Mouse (Mus musculus): ENCODE measurements around the gene Arhgap15. TPM values are rescaled to one million over a fixed set of nuclear protein-coding genes. Genes with fewer than 3 reads are reported as not detected.

The Arhgap15 gene
- polyA plus RNA-seq, 1 experiment from 2014 or later, result 0.41 TPM

DNA sequence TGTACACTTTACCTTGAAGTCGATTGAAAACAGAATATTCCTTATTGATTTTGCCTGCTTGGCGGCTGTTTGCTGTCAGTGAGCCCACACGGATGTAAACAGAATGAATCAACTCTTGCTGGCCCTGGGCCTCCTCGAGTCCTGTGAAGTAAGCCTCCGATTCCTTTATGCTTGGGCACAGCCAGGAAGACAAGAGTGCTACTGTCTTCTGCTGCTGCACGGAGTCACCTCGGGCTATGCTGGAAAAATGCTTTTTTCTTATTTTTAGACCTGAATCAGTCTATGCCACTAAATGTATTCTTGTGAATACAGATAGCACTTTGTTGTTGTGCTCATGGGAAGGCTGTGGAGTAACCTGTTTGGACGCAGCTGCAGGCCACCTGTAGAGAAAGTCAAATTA, 469.7 kb downstream of the Arhgap15 start:
- H3K27ac ChIP-seq (ENCODE audit: low read depth, low read length), result no peak overlapping the region
- no peaks in the 10 kb centered on the region for H3K9me3 ChIP-seq (ENCODE audit: control insufficient read depth, low read length)

DNA sequence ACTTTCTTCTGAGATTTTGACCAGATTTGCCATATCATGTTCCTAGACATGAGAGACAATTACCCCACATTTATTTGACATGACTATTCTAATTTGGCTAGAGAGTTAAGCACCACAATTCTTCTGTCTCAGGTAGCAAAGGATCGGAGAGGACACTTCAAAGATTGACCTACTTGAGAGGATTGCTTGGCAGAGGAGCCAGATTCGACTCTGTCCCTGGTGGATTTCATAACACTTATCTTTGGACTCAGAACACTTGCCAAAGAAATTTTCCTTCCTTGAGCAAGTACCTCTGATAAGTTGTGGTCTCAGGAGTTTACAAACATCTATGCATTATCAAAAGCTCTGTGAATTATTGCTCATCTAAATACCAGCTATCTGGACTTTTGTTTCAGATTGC, 473.1 kb downstream of the Arhgap15 start:
- WGBS, result 71% methylated on average over 2 of the region's 2 CpGs
- H3K4me1 ChIP-seq (ENCODE audit: control insufficient read depth, insufficient read depth, low read length), result peaks cover 5% of the 10 kb centered on the region; the same call in 1 of the 2 replicates
- no peak overlapping the region for H3K27ac ChIP-seq (ENCODE audit: low read depth, low read length)
- no peak for ATAC-seq (ENCODE audit: insufficient read depth, low FRiP score, low TSS enrichment)
- no peak overlapping the region for H3K4me3 ChIP-seq (ENCODE audit: low read depth, low read length)
- H3K9me3 ChIP-seq (ENCODE audit: control insufficient read depth, low read length), result no peaks in the 10 kb centered on the region
- no peaks in the 10 kb centered on the region for H3K36me3 ChIP-seq (ENCODE audit: control insufficient read depth, insufficient read depth, low read length)
- no peak for DNase-seq (ENCODE audit: low spot score)
- no peak overlapping the region for H3K9ac ChIP-seq (ENCODE audit: low read length)
- no peak overlapping the region for H3K4me2 ChIP-seq (ENCODE audit: low read depth)
- H3K27me3 ChIP-seq (ENCODE audit: control insufficient read depth, insufficient read depth, low read length), result no peaks in the 10 kb centered on the region

More for the DNA sequence above, 469.7 kb downstream of the Arhgap15 start:
- WGBS, result 22% methylated on average over 8 of the region's 8 CpGs
- Histone ChIP-seq H3K4me1 (ENCODE audit: control insufficient read depth, insufficient read depth, low read length) (peaks cover 5% of the 10 kb centered on the region; the same call in 1 of the 2 replicates), H3K4me3 (ENCODE audit: low read depth, low read length) (no peak overlapping the region), H3K9ac (ENCODE audit: low read length) (no peak overlapping the region), H3K4me2 (ENCODE audit: low read depth) (no peak overlapping the region), H3K27me3 (ENCODE audit: control insufficient read depth, insufficient read depth, low read length) (no peaks in the 10 kb centered on the region), H3K36me3 (ENCODE audit: control insufficient read depth, insufficient read depth, low read length) (no peaks in the 10 kb centered on the region)
- ATAC-seq (ENCODE audit: insufficient read depth, low FRiP score, low TSS enrichment), result 0 out of 2 replicates have a peak, but pooled peaks have one; percentile 29
- DNase-seq (ENCODE audit: low spot score), result no peak

DNA sequence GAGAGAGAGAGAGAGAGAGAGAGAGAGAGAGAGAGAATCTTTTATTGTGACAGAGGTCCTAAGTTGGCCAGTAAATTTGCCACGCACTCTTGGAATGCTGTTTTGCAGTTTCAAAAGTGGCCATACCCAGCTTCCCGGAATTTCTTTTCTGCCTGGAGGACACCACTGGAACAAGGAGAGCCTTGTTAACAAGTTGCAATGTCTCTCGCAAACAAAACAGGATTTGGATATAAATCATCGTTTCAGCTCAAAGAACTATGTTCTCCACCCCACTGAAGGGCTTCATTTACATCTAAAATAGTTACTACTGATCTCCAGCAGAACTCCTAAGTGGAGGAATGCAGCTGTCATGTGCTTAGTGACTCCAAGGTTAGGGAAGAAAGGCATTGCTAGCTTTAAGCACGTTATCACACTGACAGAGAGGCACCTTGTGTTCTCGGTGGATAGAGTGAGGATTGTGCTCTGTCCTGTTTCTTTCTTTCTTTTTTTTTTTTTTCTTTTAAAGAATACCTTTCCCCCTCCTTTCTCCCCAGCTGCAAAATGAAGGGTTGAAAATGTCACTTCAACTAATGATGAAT, 473.6 kb downstream of the Arhgap15 start:
- ATAC-seq (ENCODE audit: insufficient read depth, low FRiP score, low TSS enrichment) (peak; percentile 62), DNase-seq (ENCODE audit: low spot score) (no peak)
- no peaks in the 10 kb centered on the region for H3K9me3 ChIP-seq (ENCODE audit: control insufficient read depth, low read length)
- H3K9ac ChIP-seq (ENCODE audit: low read length), result no peak overlapping the region
- no peaks in the 10 kb centered on the region for H3K36me3 ChIP-seq (ENCODE audit: control insufficient read depth, insufficient read depth, low read length)
- no peak overlapping the region for H3K4me2 ChIP-seq (ENCODE audit: low read depth)
- H3K27me3 ChIP-seq (ENCODE audit: control insufficient read depth, insufficient read depth, low read length), result no peaks in the 10 kb centered on the region
- H3K4me1 ChIP-seq (ENCODE audit: control insufficient read depth, insufficient read depth, low read length), result peaks cover 5% of the 10 kb centered on the region; the same call in 1 of the 2 replicates
- H3K4me3 ChIP-seq (ENCODE audit: low read depth, low read length), result no peak overlapping the region
- no peak overlapping the region for H3K27ac ChIP-seq (ENCODE audit: low read depth, low read length)
- WGBS, result 6% methylated on average over 6 of the region's 6 CpGs

DNA sequence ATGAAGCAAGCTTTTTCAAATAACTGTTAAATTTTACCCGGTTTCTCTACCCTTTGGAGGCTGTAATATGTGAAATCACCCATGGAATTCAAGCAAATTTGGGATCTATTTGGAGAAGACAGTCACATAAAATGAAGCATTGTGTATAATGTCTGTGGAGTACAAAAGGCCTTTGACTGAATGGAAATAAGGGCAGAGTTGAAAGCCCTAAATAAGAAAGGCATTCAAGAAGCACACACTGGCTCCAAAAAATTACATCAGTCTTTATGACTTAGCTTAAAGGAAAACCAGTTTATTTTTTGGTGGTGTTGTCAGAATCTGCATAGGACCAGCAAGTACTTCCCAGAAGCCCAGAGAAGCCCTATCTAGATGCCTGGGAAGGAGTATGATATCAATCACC, 486.2 kb downstream of the Arhgap15 start:
- Histone ChIP-seq H3K4me3 (ENCODE audit: low read depth, low read length) (no peak overlapping the region), H3K27ac (ENCODE audit: low read depth, low read length) (no peak overlapping the region), H3K9me3 (ENCODE audit: control insufficient read depth, low read length) (no peaks in the 10 kb centered on the region), H3K4me2 (ENCODE audit: low read depth) (no peak overlapping the region), H3K9ac (ENCODE audit: low read length) (no peak overlapping the region), H3K36me3 (ENCODE audit: control insufficient read depth, insufficient read depth, low read length) (no peaks in the 10 kb centered on the region), H3K4me1 (ENCODE audit: control insufficient read depth, insufficient read depth, low read length) (no peaks in the 10 kb centered on the region), H3K27me3 (ENCODE audit: control insufficient read depth, insufficient read depth, low read length) (no peaks in the 10 kb centered on the region)
- DNase-seq (ENCODE audit: low spot score), result no peak
- 29% methylated on average over 1 of the region's 1 CpGs for WGBS
- ATAC-seq (ENCODE audit: insufficient read depth, low FRiP score, low TSS enrichment), result no peak

DNA sequence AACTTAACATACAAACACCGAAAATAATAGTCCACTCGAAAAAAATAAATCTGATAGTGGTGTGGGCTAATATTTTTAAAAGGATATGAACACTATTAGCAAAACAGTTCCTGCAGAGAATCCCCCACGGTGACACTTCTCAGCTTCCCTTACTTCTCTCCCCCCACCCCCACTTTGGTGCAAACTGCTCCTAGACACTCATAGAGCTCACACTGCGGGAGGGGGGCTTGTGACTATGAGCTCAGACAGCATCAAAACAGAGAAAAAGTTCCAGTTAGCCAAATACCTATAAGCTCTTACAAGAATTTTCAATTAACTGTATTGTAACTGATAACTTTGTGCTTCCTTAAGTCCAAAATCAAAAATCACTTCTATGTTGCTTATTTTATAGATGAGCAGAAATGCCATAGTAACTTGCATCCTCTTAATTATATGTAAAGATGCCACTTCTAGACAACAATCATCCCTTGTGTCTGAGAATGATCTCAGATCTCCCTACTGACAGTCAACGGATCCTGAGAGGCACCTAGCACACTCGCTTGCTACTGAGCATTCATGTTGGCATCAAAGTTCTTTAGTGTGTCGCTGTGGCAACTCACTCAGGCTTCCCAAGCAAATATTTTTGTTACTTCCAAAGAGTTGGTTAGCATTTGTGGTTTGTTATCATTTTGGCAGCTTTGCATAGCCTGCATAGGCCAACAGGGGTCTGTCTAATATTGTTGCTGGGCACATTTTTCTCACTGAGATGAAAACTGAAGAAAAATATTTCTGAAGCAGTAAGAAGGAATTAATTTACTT, 493.2 kb downstream of the Arhgap15 start:
- no peak overlapping the region for H3K27ac ChIP-seq (ENCODE audit: low read depth, low read length)
- ATAC-seq (ENCODE audit: insufficient read depth, low FRiP score, low TSS enrichment) (no peak), DNase-seq (ENCODE audit: low spot score) (peak; percentile 28)
- no peaks in the 10 kb centered on the region; the same call in 1 of the 2 replicates for H3K4me1 ChIP-seq (ENCODE audit: control insufficient read depth, insufficient read depth, low read length)
- 56% methylated on average over 7 of the region's 7 CpGs for WGBS
- no peaks in the 10 kb centered on the region for H3K9me3 ChIP-seq (ENCODE audit: control insufficient read depth, low read length)
- H3K27me3 ChIP-seq (ENCODE audit: control insufficient read depth, insufficient read depth, low read length), result no peaks in the 10 kb centered on the region
- H3K36me3 ChIP-seq (ENCODE audit: control insufficient read depth, insufficient read depth, low read length), result no peaks in the 10 kb centered on the region
- H3K4me3 ChIP-seq (ENCODE audit: low read depth, low read length), result no peak overlapping the region
- H3K4me2 ChIP-seq (ENCODE audit: low read depth), result no peak overlapping the region
- no peak overlapping the region for H3K9ac ChIP-seq (ENCODE audit: low read length)

DNA sequence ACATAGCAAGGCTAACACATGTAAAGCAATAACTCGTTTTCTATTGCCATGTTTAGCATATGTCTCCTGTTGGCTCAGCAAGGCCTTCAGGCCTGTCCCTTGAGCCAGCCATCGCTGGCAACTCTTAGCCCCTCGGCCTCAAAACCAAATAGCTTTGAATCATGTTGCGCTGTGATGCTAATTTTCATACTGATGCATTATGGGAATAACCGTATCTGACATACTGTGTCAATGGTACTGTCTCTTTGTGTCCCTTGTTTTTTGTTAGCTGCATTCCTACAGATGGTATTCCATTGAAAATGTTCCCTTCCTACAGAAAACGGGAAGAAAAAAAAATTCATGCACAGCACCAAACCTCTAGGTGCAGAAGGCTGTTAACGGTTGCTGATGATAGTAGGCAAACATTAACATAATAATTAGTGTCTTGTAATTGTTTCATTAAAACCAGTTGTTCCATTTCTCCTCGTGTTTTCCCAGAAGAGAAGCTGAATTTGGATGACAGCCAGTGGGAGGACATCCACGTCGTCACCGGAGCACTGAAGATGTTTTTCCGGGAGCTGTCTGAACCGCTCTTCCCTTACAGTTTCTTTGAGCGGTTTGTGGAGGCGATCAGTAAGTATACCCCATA, 494.1 kb downstream of the Arhgap15 start:
- no peaks in the 10 kb centered on the region for H3K36me3 ChIP-seq (ENCODE audit: control insufficient read depth, insufficient read depth, low read length)
- no peaks in the 10 kb centered on the region; the same call in 1 of the 2 replicates for H3K4me1 ChIP-seq (ENCODE audit: control insufficient read depth, insufficient read depth, low read length)
- 86% methylated on average over 15 of the region's 15 CpGs for WGBS
- ATAC-seq (ENCODE audit: insufficient read depth, low FRiP score, low TSS enrichment) (no peak), DNase-seq (ENCODE audit: low spot score) (no peak)
- H3K4me2 ChIP-seq (ENCODE audit: low read depth), result no peak overlapping the region
- H3K27ac ChIP-seq (ENCODE audit: low read depth, low read length), result no peak overlapping the region
- no peak overlapping the region for H3K4me3 ChIP-seq (ENCODE audit: low read depth, low read length)
- no peaks in the 10 kb centered on the region for H3K9me3 ChIP-seq (ENCODE audit: control insufficient read depth, low read length)
- H3K9ac ChIP-seq (ENCODE audit: low read length), result no peak overlapping the region
- no peaks in the 10 kb centered on the region for H3K27me3 ChIP-seq (ENCODE audit: control insufficient read depth, insufficient read depth, low read length)

DNA sequence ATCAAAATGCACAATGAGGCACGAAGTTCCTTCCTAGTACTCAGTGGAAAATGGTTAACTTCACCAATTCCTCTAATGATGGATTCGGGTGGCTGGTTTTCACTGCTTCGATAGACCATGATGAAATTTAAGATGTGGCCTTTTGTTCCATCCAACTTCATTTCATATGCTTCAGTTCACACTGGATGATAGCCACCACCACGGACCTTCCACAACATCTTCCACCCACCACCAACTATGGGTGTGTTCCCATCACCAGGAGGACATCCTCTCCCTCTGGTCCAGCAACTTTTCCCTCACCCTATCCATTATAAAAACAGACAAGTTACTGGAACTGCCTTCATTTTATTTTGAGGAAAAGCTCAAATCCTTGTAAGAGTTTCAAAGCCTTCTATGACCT, 506.7 kb downstream of the Arhgap15 start:
- ATAC-seq (ENCODE audit: insufficient read depth, low FRiP score, low TSS enrichment), result no peak

DNA sequence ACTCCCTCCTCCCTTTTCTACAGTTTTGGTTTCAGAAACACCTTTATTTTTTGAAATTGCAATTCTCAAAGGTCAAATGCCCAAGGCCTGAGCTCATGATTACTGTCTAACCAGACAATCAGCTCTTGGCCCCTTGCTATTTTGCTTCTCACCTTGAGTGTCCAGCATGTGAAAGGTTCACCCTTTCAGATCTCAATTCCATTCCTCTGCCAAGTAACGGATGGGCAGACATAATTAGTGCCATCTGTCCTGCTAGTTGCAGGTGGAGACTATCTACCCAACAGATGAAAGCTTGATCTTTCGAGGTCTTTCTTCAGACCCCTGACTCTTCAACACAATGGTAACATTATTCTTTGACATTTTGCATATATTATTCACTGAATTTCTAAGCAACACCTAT, 509.3 kb downstream of the Arhgap15 start:
- ATAC-seq (ENCODE audit: insufficient read depth, low FRiP score, low TSS enrichment), result no peak
- Histone ChIP-seq H3K27me3 (ENCODE audit: control insufficient read depth, insufficient read depth, low read length) (no peaks in the 10 kb centered on the region), H3K27ac (ENCODE audit: low read depth, low read length) (no peak overlapping the region), H3K9ac (ENCODE audit: low read length) (no peak overlapping the region), H3K9me3 (ENCODE audit: control insufficient read depth, low read length) (no peaks in the 10 kb centered on the region), H3K4me1 (ENCODE audit: control insufficient read depth, insufficient read depth, low read length) (no peaks in the 10 kb centered on the region), H3K4me2 (ENCODE audit: low read depth) (no peak overlapping the region), H3K36me3 (ENCODE audit: control insufficient read depth, insufficient read depth, low read length) (no peaks in the 10 kb centered on the region), H3K4me3 (ENCODE audit: low read depth, low read length) (no peak overlapping the region)
- no peak for DNase-seq (ENCODE audit: low spot score)
- WGBS, result 73% methylated on average over 2 of the region's 2 CpGs

More for the DNA sequence above, 506.7 kb downstream of the Arhgap15 start:
- Histone ChIP-seq H3K9ac (ENCODE audit: low read length) (no peak overlapping the region), H3K36me3 (ENCODE audit: control insufficient read depth, insufficient read depth, low read length) (no peaks in the 10 kb centered on the region), H3K4me1 (ENCODE audit: control insufficient read depth, insufficient read depth, low read length) (no peaks in the 10 kb centered on the region), H3K9me3 (ENCODE audit: control insufficient read depth, low read length) (no peaks in the 10 kb centered on the region), H3K27ac (ENCODE audit: low read depth, low read length) (no peak overlapping the region), H3K27me3 (ENCODE audit: control insufficient read depth, insufficient read depth, low read length) (no peaks in the 10 kb centered on the region), H3K4me3 (ENCODE audit: low read depth, low read length) (no peak overlapping the region), H3K4me2 (ENCODE audit: low read depth) (no peak overlapping the region)
- WGBS, result 70% methylated on average over 4 of the region's 4 CpGs
- DNase-seq (ENCODE audit: low spot score), result no peak

Data from neural tube, embryonic 11.5 days (tissue).